Mouse (Mus musculus): Measurements from ENCODE around the gene Stk25. TPM values are rescaled to one million over a fixed set of nuclear protein-coding genes. Genes with fewer than 3 reads are reported as not detected.
"Not testable (repeated sequence)": the region's sequence is repeated elsewhere in the genome, so short reads cannot be mapped to it uniquely, and the experiment has no call there.

Gene Stk25
- total RNA-seq (2014; rRNA removed; ENCODE audit: low replicate concordance) (134 and 174 TPM in 2 replicates), polyA plus RNA-seq (2015; fragmentation: Nextera tagmentation; extraction: Ambion mirVana) (107 and 108 TPM in 2 replicates)

DNA sequence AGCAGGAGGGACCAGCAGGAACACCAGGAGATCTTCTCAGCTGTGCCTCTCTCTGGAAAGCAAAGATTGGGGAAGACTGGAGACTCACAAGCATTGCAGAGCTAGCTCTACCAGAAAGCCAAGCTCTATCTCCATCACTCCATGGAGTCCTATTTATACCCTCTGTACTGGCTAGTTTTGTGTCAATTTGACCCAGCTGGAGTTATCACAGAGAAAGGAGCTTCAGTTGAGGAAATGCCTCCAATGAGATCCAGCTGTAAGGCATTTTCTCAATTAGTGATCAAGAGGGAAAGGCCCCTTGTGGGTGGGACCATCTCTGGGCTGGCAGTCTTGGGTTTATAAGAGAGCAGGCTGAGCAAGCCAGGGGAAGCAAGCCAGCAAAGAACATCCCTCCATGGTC lies at the start of gene Stk25:
TSS of gene Stk25 (minus strand) at position 101 of the 400 bp plus-strand sequence.
- H3K4me2 ChIP-seq (ENCODE audit: low read depth, low read length); H3K36me3 ChIP-seq (replicated peaks; ENCODE audit: control insufficient read depth, insufficient read depth, low read length); H3K27me3 ChIP-seq (ENCODE audit: control insufficient read depth, insufficient read depth, low read length); H3K9me3 ChIP-seq (replicated peaks; ENCODE audit: control insufficient read depth, low read length); H3K4me3 ChIP-seq (ENCODE audit: low read depth, low read length); H3K9ac ChIP-seq (replicated peaks; ENCODE audit: low read depth, low read length); H3K4me1 ChIP-seq (ENCODE audit: control insufficient read depth, insufficient read depth); DNase-seq (ENCODE audit: low spot score); H3K27ac ChIP-seq (ENCODE audit: low read depth); ATAC-seq (ENCODE audit: insufficient read depth, low read depth): not testable (repeated sequence)

DNA sequence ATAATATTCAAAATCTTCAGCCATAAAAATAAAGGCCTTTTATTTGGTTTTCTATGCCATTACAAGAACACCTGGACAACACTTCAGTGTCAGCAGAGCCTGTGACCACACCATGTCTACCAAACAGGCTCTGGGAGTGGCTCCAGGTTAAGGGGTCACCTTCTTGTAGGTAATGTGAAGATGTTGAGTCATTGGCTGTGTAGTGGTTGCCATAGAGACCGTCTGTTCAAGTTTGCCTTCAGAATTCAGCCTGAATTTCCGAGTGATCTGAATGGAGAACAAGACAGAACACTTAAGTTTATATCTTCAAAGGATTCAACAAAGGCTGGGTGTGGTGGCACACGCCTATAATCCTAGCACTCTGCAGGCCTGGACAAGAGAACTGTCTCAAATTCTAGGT lies 46.9 kb upstream of the Stk25 start:
- Histone ChIP-seq H3K36me3 (replicated peaks; ENCODE audit: control insufficient read depth, insufficient read depth, low read length) (peaks cover 30% of the 10 kb centered on the region), H3K9me3 (replicated peaks; ENCODE audit: control insufficient read depth, low read length) (no peaks in the 10 kb centered on the region), H3K4me3 (ENCODE audit: low read depth, low read length) (no peak overlapping the region), H3K4me1 (ENCODE audit: control insufficient read depth, insufficient read depth) (no peaks in the 10 kb centered on the region), H3K9ac (replicated peaks; ENCODE audit: low read depth, low read length) (no peak overlapping the region), H3K27me3 (ENCODE audit: control insufficient read depth, insufficient read depth, low read length) (no peaks in the 10 kb centered on the region), H3K4me2 (ENCODE audit: low read depth, low read length) (no peak overlapping the region), H3K27ac (ENCODE audit: low read depth) (no peak overlapping the region)
- DNase-seq (ENCODE audit: low spot score) (no peak), ATAC-seq (ENCODE audit: insufficient read depth, low read depth) (no peak)
- TF ChIP-seq EP300 (IDR thresholded peaks at IDR 0.05; ENCODE audit: low read depth) (no peak), CTCF (IDR thresholded peaks at IDR 0.05; ENCODE audit: low read depth) (no peak)
- 75% methylated on average over 3 of the region's 3 CpGs for WGBS

DNA sequence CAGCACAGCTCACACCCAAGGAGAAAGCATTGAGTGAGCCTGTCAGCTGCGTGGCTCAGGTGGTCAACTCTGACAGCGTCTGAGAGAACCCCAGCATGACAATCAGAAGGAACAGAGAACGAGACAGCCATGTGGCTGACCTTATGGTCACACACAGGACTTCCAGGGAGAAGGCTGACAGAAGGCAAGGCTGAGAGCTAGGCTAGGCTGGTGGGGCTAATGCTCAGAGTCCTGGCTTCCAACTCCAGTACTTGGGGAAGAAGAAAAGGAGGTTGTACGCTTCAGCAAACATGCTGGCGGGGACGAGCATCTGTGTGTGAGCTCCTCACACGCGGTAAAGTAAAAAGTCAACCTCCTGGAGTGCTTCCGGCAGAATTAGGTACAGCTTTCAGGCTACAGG lies 45.9 kb upstream of the Stk25 start:
- no peaks in the 10 kb centered on the region for H3K4me1 ChIP-seq (ENCODE audit: control insufficient read depth, insufficient read depth)
- DNase-seq (ENCODE audit: low spot score): no peak
- 90% methylated on average over 9 of the region's 9 CpGs for WGBS
- H3K27me3 ChIP-seq (ENCODE audit: control insufficient read depth, insufficient read depth, low read length): no peaks in the 10 kb centered on the region
- H3K9me3 ChIP-seq (replicated peaks; ENCODE audit: control insufficient read depth, low read length): no peaks in the 10 kb centered on the region
- no peak for ATAC-seq (ENCODE audit: insufficient read depth, low read depth)
- H3K36me3 ChIP-seq (replicated peaks; ENCODE audit: control insufficient read depth, insufficient read depth, low read length): peaks cover 30% of the 10 kb centered on the region
- H3K4me3 ChIP-seq (ENCODE audit: low read depth, low read length): no peak overlapping the region
- TF ChIP-seq CTCF (IDR thresholded peaks at IDR 0.05; ENCODE audit: low read depth): no peak
- no peak for TF ChIP-seq EP300 (IDR thresholded peaks at IDR 0.05; ENCODE audit: low read depth)
- no peak overlapping the region for H3K9ac ChIP-seq (replicated peaks; ENCODE audit: low read depth, low read length)
- no peak overlapping the region for H3K4me2 ChIP-seq (ENCODE audit: low read depth, low read length)
- no peak overlapping the region for H3K27ac ChIP-seq (ENCODE audit: low read depth)

DNA sequence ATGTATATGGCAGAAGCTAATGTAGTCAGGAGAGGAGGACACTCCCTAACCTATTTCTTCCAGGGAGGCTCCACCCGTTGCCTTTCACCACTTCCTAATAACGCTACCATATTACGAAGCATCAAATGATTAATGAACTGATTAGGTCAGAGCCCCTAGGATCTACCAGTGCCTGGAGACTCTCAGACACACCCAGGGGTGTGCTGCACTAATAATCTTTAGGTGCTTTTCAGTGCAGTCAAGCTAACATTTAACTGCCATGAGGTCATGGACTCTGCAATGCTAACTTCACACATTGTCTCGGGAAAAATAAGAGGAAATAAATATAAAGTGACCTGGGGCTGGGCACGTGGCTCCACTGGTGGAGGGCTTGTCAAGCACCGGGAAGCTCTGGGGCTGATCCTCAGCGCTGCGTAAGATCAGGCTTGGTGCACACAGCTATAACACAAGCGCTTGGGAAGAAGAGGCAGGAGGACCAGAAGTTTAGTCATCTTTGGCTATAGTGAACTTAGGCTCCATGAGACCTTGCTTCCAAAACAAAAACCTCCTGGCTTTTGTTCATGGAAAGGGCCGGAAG lies 45.1 kb upstream of the Stk25 start:
- TF ChIP-seq EP300 (IDR thresholded peaks at IDR 0.05; ENCODE audit: low read depth): no peak
- TF ChIP-seq CTCF (IDR thresholded peaks at IDR 0.05; ENCODE audit: low read depth): no peak
- Histone ChIP-seq H3K4me3 (ENCODE audit: low read depth, low read length) (no peak overlapping the region), H3K4me1 (ENCODE audit: control insufficient read depth, insufficient read depth) (no peaks in the 10 kb centered on the region), H3K27me3 (ENCODE audit: control insufficient read depth, insufficient read depth, low read length) (no peaks in the 10 kb centered on the region), H3K27ac (ENCODE audit: low read depth) (no peak overlapping the region), H3K9ac (replicated peaks; ENCODE audit: low read depth, low read length) (no peak overlapping the region), H3K36me3 (replicated peaks; ENCODE audit: control insufficient read depth, insufficient read depth, low read length) (peaks cover 30% of the 10 kb centered on the region), H3K4me2 (ENCODE audit: low read depth, low read length) (no peak overlapping the region), H3K9me3 (replicated peaks; ENCODE audit: control insufficient read depth, low read length) (no peaks in the 10 kb centered on the region)
- 88% methylated on average over 10 of the region's 10 CpGs for WGBS
- ATAC-seq (ENCODE audit: insufficient read depth, low read depth) (no peak), DNase-seq (ENCODE audit: low spot score) (no peak)

DNA sequence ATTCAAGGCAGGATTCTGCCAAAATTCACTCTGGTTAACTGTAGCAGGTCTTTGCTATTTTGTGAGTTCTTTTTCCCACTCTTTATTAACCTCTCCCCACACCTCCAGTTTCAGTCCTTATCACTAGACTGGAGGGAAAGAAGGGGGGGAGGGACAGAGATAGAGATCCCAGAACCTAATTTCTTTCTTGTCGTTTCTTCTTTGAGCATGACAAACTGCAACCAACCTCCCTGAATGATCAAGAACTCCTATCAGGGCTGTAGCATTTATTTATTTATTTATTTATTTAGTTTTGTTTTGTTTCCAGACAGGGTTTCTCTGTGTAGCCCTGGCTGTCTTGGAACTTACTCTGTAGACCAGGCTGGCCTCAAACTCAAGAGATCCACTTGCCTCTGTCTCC lies 43.6 kb upstream of the Stk25 start:
- 47% methylated on average over 1 of the region's 1 CpGs for WGBS
- H3K4me3 ChIP-seq (ENCODE audit: low read depth, low read length): no peak overlapping the region
- H3K36me3 ChIP-seq (replicated peaks; ENCODE audit: control insufficient read depth, insufficient read depth, low read length): peaks cover 24% of the 10 kb centered on the region
- H3K4me2 ChIP-seq (ENCODE audit: low read depth, low read length): no peak overlapping the region
- H3K27ac ChIP-seq (ENCODE audit: low read depth): no peak overlapping the region
- H3K9ac ChIP-seq (replicated peaks; ENCODE audit: low read depth, low read length): no peak overlapping the region
- ATAC-seq (ENCODE audit: insufficient read depth, low read depth) (no peak), DNase-seq (ENCODE audit: low spot score) (no peak)
- no peaks in the 10 kb centered on the region for H3K27me3 ChIP-seq (ENCODE audit: control insufficient read depth, insufficient read depth, low read length)
- no peaks in the 10 kb centered on the region for H3K9me3 ChIP-seq (replicated peaks; ENCODE audit: control insufficient read depth, low read length)
- peaks cover 5% of the 10 kb centered on the region for H3K4me1 ChIP-seq (ENCODE audit: control insufficient read depth, insufficient read depth)
- no peak for TF ChIP-seq CTCF (IDR thresholded peaks at IDR 0.05; ENCODE audit: low read depth)
- TF ChIP-seq EP300 (IDR thresholded peaks at IDR 0.05; ENCODE audit: low read depth): no peak

DNA sequence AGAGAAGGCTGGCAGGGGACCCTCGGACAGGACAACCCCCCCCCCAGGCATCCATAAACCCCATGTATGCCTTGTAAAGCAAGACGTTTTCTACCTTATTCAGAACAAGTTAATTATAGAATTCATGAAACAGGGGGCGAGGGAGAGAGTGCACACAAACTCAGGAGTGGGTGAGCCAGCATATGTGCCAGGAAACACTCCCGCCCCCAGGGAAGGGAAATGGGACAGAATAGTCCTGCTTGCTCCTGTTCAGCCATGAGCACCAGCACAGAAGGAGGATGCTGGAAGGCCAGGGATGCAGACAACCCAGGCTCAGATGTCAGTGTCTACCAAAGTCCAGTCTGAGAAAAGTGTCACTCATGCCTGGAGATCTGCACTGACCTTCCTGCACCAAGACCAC lies 40.7 kb upstream of the Stk25 start:
- WGBS: 71% methylated on average over 4 of the region's 4 CpGs
- H3K9me3 ChIP-seq (replicated peaks; ENCODE audit: control insufficient read depth, low read length): no peaks in the 10 kb centered on the region
- no peak for DNase-seq (ENCODE audit: low spot score)
- H3K27ac ChIP-seq (ENCODE audit: low read depth): no peak overlapping the region
- TF ChIP-seq CTCF (IDR thresholded peaks at IDR 0.05; ENCODE audit: low read depth): no peak
- TF ChIP-seq EP300 (IDR thresholded peaks at IDR 0.05; ENCODE audit: low read depth): no peak
- no peaks in the 10 kb centered on the region for H3K27me3 ChIP-seq (ENCODE audit: control insufficient read depth, insufficient read depth, low read length)
- no peak overlapping the region for H3K4me3 ChIP-seq (ENCODE audit: low read depth, low read length)
- ATAC-seq (ENCODE audit: insufficient read depth, low read depth): no peak
- H3K4me2 ChIP-seq (ENCODE audit: low read depth, low read length): no peak overlapping the region
- H3K4me1 ChIP-seq (ENCODE audit: control insufficient read depth, insufficient read depth): peaks cover 13% of the 10 kb centered on the region
- no peak overlapping the region for H3K9ac ChIP-seq (replicated peaks; ENCODE audit: low read depth, low read length)
- H3K36me3 ChIP-seq (replicated peaks; ENCODE audit: control insufficient read depth, insufficient read depth, low read length): peaks cover 9% of the 10 kb centered on the region
